Mouse (Mus musculus): Measurements from ENCODE around the gene Myof. TPM values are rescaled to one million over a fixed set of nuclear protein-coding genes. Genes with fewer than 3 reads are reported as not detected.

Gene Myof
- polyA plus RNA-seq, 1 experiment = 41.2 TPM

DNA sequence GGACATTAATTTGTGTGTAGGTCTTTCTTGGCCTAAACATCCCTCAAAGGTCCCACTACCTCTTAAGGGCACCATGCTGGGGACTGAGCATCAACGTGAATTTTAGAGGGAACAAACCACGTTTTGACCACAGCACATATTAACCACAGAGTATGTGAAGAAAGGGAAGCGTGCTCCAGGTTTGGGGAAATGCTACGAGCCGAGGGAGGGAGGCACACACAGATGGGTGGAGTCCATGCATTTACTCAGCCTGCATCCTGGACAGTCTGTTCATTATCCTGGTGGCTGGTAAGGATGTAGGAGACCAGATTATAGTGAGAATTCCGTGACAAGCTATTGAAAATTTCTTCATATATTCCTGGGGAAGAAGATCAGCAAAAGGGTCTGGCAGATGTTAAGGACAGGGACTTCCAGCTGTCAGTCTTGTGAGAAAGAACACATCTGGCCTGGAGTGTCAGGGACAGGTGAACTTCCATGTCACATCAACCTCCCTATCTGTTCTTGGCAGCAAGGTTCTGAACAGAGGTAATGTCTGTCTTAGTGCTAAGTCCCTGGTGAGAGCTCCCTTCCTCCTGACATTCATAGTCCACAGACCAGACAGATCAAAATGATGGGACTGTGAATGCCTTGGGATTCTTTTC is 166.7 kb downstream of the Myof start:
- no peak for DNase-seq (ENCODE audit: low read depth)

DNA sequence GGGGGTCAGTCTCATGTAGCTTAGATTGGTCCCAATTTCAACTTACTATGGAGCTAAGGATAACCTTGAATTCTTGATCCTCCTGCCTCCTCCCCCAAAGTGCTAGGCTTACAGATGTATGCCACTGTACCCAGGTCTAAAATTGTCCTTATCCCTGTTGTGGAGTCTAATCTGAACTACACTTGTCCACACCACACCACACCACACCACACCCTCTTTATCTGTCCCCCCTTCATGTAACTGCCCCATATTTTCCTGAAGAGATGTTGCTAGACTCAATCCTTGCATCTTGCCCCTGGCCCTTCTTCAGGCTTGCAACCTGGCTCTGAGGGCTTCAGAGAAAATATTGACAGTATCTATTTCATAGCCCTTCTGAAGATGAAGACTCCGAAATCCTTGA is 169.9 kb downstream of the Myof start:
- DNase-seq (ENCODE audit: low read depth) = no peak

DNA sequence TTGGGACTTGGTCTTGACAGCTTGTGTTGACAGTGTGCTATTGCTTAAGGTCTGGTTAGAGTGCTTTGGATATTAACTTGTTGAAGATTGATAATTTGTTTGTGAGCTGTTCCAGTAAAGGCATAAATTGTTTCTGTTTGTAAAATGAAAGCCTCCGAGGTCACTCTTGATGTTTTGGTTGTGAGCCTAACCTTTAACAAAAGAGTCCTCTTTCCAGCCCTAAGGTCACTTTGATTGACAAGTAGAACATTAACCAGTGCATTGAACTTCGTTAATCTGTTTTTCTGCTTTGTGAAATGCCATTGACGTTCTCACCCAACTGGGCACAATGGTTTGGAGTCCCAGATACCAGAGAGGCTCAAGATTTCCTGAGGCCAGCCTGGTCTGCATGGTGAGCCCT is 175.8 kb downstream of the Myof start:
- DNase-seq (ENCODE audit: low read depth) = no peak

DNA sequence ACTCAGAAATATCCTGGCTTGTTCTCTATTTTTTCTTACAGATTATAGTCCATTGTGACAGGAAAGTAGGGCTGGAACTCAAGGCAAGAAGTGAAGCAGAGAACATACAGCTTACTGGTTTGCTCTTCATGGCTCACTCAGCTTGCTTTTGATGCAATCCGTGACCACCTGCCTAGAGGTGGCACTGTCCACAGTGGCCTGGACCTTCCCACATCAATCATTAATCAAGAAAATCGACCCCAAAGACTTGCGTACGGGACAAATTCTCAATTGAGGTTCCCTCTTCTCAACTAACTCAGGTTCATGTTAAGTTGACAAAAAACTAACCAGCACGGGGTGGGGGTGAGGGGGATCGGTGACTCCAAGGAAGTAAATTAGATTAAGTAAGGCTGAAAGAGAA is 176.4 kb downstream of the Myof start:
- DNase-seq (ENCODE audit: low read depth) = no peak

DNA sequence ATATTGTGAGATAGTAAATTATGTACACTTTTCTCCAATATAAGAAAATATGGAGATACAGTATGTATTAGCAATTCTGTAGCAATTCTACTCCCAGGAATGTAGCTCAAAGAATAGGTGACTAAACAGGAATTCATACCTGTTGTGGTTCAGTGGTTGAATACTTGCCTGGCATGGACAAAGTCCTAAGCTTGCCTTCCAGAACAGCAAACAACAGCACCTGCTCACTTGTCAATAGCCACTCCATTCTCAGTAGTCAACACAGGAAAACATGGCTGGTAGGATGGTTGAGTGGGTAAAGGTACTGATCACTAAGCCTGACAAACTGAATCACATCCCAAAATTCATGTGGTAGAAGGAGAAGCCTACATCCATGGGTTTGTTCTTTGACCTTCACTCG is 182.2 kb downstream of the Myof start:
- no peak for DNase-seq (ENCODE audit: low read depth)

DNA sequence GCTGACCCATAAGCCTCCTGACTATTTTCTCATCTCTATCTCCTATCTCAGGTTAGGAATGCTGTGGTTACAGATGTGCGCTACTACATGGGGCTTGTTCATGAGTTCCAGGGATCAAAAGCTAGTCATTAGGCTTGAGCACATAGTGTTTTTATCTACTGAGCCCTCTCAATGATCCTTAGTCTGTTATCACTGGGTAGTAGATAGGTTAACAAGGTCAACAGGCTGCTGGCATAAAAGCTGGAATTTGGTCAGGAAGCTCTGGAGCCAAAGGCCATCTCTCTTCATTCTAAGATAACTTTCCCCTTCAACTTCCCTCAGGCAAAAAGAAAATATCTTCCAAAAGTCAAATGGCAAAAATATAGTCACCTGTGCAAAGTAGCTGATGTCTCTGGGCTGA is 183.1 kb downstream of the Myof start:
- DNase-seq (ENCODE audit: low read depth) = no peak

DNA sequence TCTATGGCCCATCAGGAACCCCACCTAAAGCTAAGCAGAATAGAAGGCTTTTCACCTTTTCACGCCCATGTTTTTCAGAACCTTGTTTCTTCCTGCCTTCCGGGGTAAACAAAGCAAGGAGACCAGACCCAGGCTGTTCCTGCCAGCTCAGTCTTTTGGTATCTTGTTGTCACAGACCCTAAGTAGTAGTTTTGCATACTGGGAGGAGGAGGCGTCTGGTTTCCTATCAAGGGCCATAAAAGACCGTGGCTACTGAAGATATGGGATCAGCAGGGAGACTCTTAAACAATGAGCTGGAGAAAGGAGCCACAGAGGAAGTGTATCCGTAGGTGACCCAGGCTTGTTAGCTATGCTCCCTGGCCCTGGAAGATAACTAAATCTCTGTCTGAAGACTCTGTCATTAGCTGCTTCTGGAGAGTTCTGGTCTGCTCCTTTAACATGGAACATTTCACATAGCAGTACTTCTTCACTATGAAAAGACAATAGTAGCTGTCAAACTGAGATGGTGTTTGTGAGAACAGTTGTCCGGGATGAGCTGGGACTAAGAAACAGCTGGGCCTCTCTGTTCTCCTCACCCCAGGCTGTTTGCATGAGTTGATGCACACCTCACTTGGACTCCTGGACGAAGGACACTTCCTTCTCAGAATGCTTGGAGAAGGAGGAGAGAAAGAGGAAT is 184.8 kb downstream of the Myof start:
- no peak for DNase-seq (ENCODE audit: low read depth)

DNA sequence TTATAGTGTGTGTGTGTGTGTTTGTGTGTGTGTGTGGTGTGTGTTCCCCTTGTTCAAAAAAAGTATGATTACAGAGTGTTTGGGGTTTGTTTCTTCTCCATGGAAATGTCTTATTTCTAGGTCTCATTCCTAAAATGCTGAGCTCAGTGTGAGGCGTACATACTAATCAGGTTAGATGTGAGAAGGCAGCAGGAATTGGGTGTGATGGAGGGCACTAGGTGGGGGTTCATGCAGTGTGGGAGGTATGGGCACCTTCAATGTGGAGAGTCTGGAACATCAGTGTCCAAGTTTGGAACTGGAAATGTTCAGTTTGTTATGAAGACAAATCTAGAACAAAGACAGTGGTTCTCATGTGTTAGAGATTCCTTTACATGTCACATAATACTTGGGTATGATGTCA is 191.3 kb downstream of the Myof start:
- no peak for DNase-seq (ENCODE audit: low read depth)

DNA sequence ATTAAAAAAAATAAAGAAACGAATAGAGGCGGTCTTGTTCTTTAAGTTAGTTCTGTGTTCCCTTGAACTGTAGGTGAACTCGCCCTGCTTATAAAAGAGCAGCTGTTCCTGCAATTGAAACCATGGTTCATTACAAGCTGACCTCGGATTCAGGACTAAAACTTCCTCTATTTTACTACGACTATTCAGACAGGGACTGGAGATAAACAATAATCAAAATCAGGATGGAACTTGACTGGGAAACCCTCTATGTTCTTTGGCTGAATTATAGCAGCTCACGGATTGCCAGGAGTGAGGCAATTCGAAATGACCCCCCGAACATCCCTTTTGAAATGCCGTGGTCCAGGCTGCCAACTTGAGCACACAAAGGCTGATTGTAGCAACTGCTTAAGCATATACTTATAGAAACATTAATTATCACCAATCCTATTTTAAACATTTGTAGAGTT is 191.8 kb downstream of the Myof start:
- DNase-seq (ENCODE audit: low read depth) = no peak

Other genes with a start within 250 kb of the Myof start
- gene Cep55, start 11.4 kb upstream of the Myof start, polyA plus RNA-seq (2012; rRNA removed) = 0.39 and 0.66 TPM in 2 replicates
- 31.8 and 39.8 TPM in 2 replicates for gene Ffar4, start 53.5 kb upstream of the Myof start, polyA plus RNA-seq (2012; rRNA removed)
- 276 and 604 TPM in 2 replicates for gene Rbp4, start 81.7 kb upstream of the Myof start, polyA plus RNA-seq (2012; rRNA removed)
- gene Pde6c, start 89.2 kb upstream of the Myof start, polyA plus RNA-seq (2012; rRNA removed) = not detected in 2 replicates
- gene Fra10ac1, start 180.6 kb upstream of the Myof start, polyA plus RNA-seq (2012; rRNA removed) = 3.7 and 5.3 TPM in 2 replicates
- 0.28 and 0.35 TPM in 2 replicates for gene Lgi1, start 221.0 kb upstream of the Myof start, polyA plus RNA-seq (2012; rRNA removed)